8 mouse cellular contexts compared by ENCODE assay signal in genomic region chr5:125433793-125434337, GRCm38 (mm10). TPM values are rescaled to one million over a fixed set of nuclear protein-coding genes. Genes with fewer than 3 reads are reported as not detected.
DNase-seq lines count a peak whose midpoint lies in the region; ATAC-seq and TF ChIP-seq lines count a peak whose summit lies in the region.

Gene Dhx37 (minus strand): TSS chr5:125434121.

- ATAC-seq in Patski: peak; percentile 95
- ATAC-seq in hindbrain, embryonic 13.5 days (ENCODE audit: low FRiP score): peak; percentile 97

- H3K4me3 ChIP-seq in hindbrain, embryonic 13.5 days: peak within 1 kb of the TSS; percentile 89

- POLR2A ChIA-PET in Patski (lab: Charles Lee): interaction anchor here (0.5 to 1.4 kb wide), 3 partner anchors 8 to 27 kb away, joined by 3 to 6 read pairs (median 4); partner anchors contain the start of gene Bri3bp

- H3K27ac ChIP-seq in hindbrain, embryonic 13.5 days: peak within 1 kb of the TSS; percentile 81

- H3K36me3 ChIP-seq in hindbrain, embryonic 13.5 days: peaks cover 30% of the 10 kb centered on the region

- H3K9me3 ChIP-seq in hindbrain, embryonic 13.5 days: no peaks in the 10 kb centered on the region

- in situ Hi-C loops in Patski (cut with MboI; ENCODE audit: low pct_unique_long_range_greater_than_20kb): no loop called here

- peak; percentile 79 for DNase-seq in Patski (ENCODE audit: low read depth, low spot score)
- DNase-seq in cerebellum, postnatal 14 days: peak; percentile 95 to 96
- peak; percentile 86 to 90 for DNase-seq in frontal cortex, postnatal 14 days (ENCODE audit: low spot score in 2 of 2)
- DNase-seq in layer of hippocampus, postnatal 25 days (ENCODE audit: extremely low spot score in 1 of 2, low spot score in 1 of 2): peak; percentile 76 to 88
- DNase-seq in lung, postnatal 25 days (ENCODE audit: low spot score): peak; percentile 95
- DNase-seq in retina, embryonic 14.5 days (ENCODE audit: low spot score): peak; percentile 98
- DNase-seq in thymus, postnatal 4 days: peak; percentile 95

- WGBS in hindbrain, embryonic 13.5 days: 0% methylated on average over 46 of the region's 46 CpGs

- CTCF ChIA-PET in Patski (lab: Charles Lee): interaction anchor here (1.7 to 2.6 kb wide), 2 partner anchors 8 to 21 kb away, joined by 7 read pairs; partner anchors contain the start of gene Bri3bp

- peak within 1 kb of the TSS; percentile 94 for H3K4me2 ChIP-seq in hindbrain, embryonic 13.5 days

- peaks cover 13% of the 10 kb centered on the region for H3K4me1 ChIP-seq in hindbrain, embryonic 13.5 days (replicated peaks)

- H3K9ac ChIP-seq in hindbrain, embryonic 13.5 days: peak within 1 kb of the TSS; percentile 90

- no peaks in the 10 kb centered on the region for H3K27me3 ChIP-seq in Patski
- no peaks in the 10 kb centered on the region for H3K27me3 ChIP-seq in hindbrain, embryonic 13.5 days

- no peak for TF ChIP-seq CTCF in Patski (IDR thresholded peaks at IDR 0.05)

RNA-seq across cellular contexts. Expression of gene Dhx37, which starts in this region (rescaled TPM):
- polyA plus RNA-seq in Patski (2021): 42.0 TPM
- polyA plus RNA-seq in hindbrain, embryonic 13.5 days (2015; fragmentation: Nextera tagmentation; extraction: Ambion mirVana): 10.4 and 11.7 TPM in 2 replicates
- total RNA-seq in layer of hippocampus, postnatal 25 days (2021): 10 to 100 TPM; 11.9 to 14.8 TPM

Comparison
In these comparisons a context has a peak if more than half of its experiments do, and no peak if none do; other contexts are left out.
1. Peak in every context shown above with its lines: DNase-seq, ATAC-seq, H3K4me3 ChIP-seq and H3K27ac ChIP-seq.